Mouse (Mus musculus) thymus, adult 2 months (tissue): ENCODE measurements around the gene Itpr2.

Source experiments
- CTCF ChIP-seq: fragments of 200-500 bp; IDR thresholded peaks from 2 replicates; pipeline ENCODE4 v1.5.1; 2012; ENCODE audit warnings: mild to moderate bottlenecking, control low read depth, low read length, moderate library complexity, borderline replicate concordance; ENCODE audit not compliant: control insufficient read depth, poor library complexity, insufficient read depth; ENCODE audit errors: extremely low read depth
- POLR2A ChIP-seq: fragments of 200-500 bp; IDR thresholded peaks from 2 replicates; pipeline ENCODE4 v1.6.1; 2012; ENCODE audit warnings: mild to moderate bottlenecking, low read length, control low read depth, moderate library complexity; ENCODE audit not compliant: control insufficient read depth, poor library complexity, insufficient read depth; ENCODE audit errors: extremely low read depth

DNA sequence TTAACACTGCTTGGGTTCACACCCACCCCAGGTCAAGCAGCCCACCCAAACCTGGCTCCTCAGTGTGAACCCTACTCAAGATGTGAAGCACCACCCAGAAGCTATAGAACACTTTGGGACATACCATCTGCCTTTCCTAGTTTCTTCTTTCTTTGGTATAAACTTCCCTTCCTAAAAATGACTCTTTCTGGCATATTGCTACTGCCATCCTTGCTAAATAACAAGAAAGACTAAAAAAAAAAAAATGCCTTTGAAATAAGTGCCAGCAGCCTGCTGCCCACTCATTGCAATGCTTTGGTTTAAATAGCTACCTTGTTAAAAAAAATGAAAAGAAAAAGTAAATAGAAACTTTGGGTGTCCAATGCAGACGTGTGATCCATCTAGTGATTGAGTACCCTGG lies 429.2 kb downstream of the Itpr2 start:
- no peak for TF ChIP-seq CTCF
- TF ChIP-seq POLR2A, result no peak
